Mouse (Mus musculus): ENCODE results near the gene Pias4. TPM values are rescaled to one million over a fixed set of nuclear protein-coding genes. Genes with fewer than 3 reads are reported as not detected.

The Pias4 gene
- total and polyA plus RNA-seq, 3 experiments: 21.0 to 40.4 TPM; not detected in 1

DNA sequence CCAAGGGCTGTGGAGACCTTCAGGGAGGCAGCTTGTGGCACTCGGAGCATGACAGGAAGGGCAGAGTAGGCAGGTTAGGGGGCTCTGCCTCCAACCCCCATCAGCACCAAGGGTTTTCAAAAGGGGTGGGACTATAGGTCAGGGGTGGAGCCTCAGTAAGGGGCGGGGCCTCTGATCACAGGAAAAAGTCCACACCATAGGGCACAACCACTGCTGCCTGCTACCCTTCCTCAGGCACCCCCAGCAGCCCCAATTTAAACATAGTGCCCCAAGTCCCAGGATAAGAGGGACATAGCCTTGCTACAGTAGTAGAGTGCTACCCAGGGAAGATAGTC, 5.4 kb downstream of the Pias4 start:
- H3K9me3 ChIP-seq (replicated peaks; ENCODE audit: insufficient read depth, low read length): no peaks in the 10 kb centered on the region
- H3K9ac ChIP-seq (ENCODE audit: control insufficient read depth, low read depth, low read length, poor library complexity, severe bottlenecking): no peak overlapping the region
- no peaks in the 10 kb centered on the region for H3K27me3 ChIP-seq (ENCODE audit: control insufficient read depth in 1 of 2, insufficient read depth in 2 of 2, low read length in 2 of 2)
- H3K27ac ChIP-seq (ENCODE audit: control insufficient read depth, low read depth, low read length): no peak overlapping the region
- H3K4me3 ChIP-seq (ENCODE audit: control insufficient read depth in 1 of 2, insufficient read depth in 1 of 2, low read depth in 2 of 2, low read length in 2 of 2): no peak overlapping the region
- H3K36me3 ChIP-seq (ENCODE audit: control insufficient read depth in 1 of 2, insufficient read depth in 2 of 2, low read length in 2 of 2): peaks cover 0 to 2% of the 10 kb centered on the region in 2 experiments; a peak in 3 of 4 replicates
- no peak for TF ChIP-seq MAZ (IDR thresholded peaks at IDR 0.05; ENCODE audit: low read depth, low read length)
- TF ChIP-seq MYB (IDR thresholded peaks at IDR 0.05; ENCODE audit: low read depth, low read length): no peak
- TF ChIP-seq USF1 (IDR thresholded peaks at IDR 0.05; ENCODE audit: low read depth, low read length): no peak
- TF ChIP-seq KAT2A (conservative IDR thresholded peaks at IDR 0.05; ENCODE audit: low read depth, low read length): no peak
- no peak for TF ChIP-seq ELF1 (IDR thresholded peaks at IDR 0.05; ENCODE audit: low read depth, low read length)
- no peak for TF ChIP-seq ZC3H11A (IDR thresholded peaks at IDR 0.05; ENCODE audit: low read depth, low read length)
- no peak for TF ChIP-seq CTCF (IDR thresholded peaks at IDR 0.05 in 2 of 3, conservative IDR thresholded peaks at IDR 0.05 in 1 of 3; ENCODE audit: control insufficient read depth in 1 of 3, insufficient read depth in 1 of 3, low read depth in 2 of 3, low read length in 3 of 3, poor library complexity in 1 of 3, severe bottlenecking in 1 of 3)
- no peak for TF ChIP-seq NELFE (IDR thresholded peaks at IDR 0.05; ENCODE audit: low read depth, low read length)
- TF ChIP-seq TAL1 (IDR thresholded peaks at IDR 0.05; ENCODE audit: low read length): no peak
- no peak for TF ChIP-seq ZMIZ1 (IDR thresholded peaks at IDR 0.05; ENCODE audit: low read depth, low read length)
- no peak for TF ChIP-seq EP300 (IDR thresholded peaks at IDR 0.05; ENCODE audit: low read depth in 1 of 2, low read length in 2 of 2)
- no peak for TF ChIP-seq TCF12 (IDR thresholded peaks at IDR 0.05; ENCODE audit: low read depth, low read length)
- TF ChIP-seq E2F4 (IDR thresholded peaks at IDR 0.05; ENCODE audit: borderline replicate concordance, low read depth, low read length): no peak
- no peak for TF ChIP-seq UBTF (IDR thresholded peaks at IDR 0.05; ENCODE audit: borderline replicate concordance, insufficient read depth, low read depth, low read length)
- TF ChIP-seq NRF1 (IDR thresholded peaks at IDR 0.05; ENCODE audit: insufficient read depth, low read depth, low read length, poor library complexity, severe bottlenecking): no peak
- no peak for TF ChIP-seq POLR2AphosphoS5 (IDR thresholded peaks at IDR 0.05; ENCODE audit: borderline replicate concordance, low read depth, low read length)
- no peak for TF ChIP-seq MAFK (IDR thresholded peaks at IDR 0.05; ENCODE audit: borderline replicate concordance, low read depth, low read length)
- no peak for TF ChIP-seq MXI1 (IDR thresholded peaks at IDR 0.05; ENCODE audit: low read depth, low read length)
- no peak for TF ChIP-seq TBP (IDR thresholded peaks at IDR 0.05; ENCODE audit: low read depth, low read length)
- no peak for TF ChIP-seq GATA1 (IDR thresholded peaks at IDR 0.05; ENCODE audit: low read depth, low read length)
- peaks cover 28% of the 10 kb centered on the region for H3K79me2 ChIP-seq (ENCODE audit: control insufficient read depth, insufficient read depth, low read length, poor library complexity)
- DNase-seq (ENCODE audit: low read depth, low spot score): no peak
- H3K4me1 ChIP-seq (ENCODE audit: control insufficient read depth in 1 of 2, insufficient read depth in 2 of 2, low read length in 2 of 2): peaks cover 0 to 4% of the 10 kb centered on the region in 2 experiments; a peak in 1 of 4 replicates

Data from MEL (cell line).